Mouse (Mus musculus) bone marrow macrophage, adult 2 months (primary cell): Measurements from ENCODE around the gene Plpp2.

Experiments
- CTCF ChIP-seq: IDR thresholded peaks from 2 replicates; pipeline ENCODE4 v1.5.1; 2012; ENCODE audit warnings: low read depth, mild to moderate bottlenecking, low read length, moderate library complexity
- POLR2A ChIP-seq: IDR thresholded peaks from 2 replicates; pipeline ENCODE4 v1.6.1; 2012; ENCODE audit warnings: mild to moderate bottlenecking, low read depth, low read length, borderline replicate concordance

DNA sequence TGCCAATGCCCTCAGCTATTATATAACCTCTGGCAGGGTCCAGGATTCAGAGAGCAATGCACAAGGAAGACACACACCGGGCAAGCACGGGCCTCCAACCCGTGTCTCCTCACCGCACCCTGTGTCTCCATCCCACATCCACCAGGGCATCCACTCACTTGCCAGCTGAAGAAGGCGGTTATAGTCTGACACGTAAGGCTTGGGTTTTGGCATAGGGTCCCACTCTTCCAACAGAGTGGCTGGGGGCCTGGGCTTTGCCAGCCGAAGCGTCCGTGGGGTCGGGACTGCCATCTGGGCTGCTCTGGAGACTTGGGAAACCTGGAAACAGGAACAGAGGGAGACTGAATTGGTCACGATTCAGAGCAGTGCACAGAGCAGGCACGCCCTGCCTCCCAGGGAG is 46.2 kb upstream of the Plpp2 start:
- TF ChIP-seq CTCF, result no peak
- TF ChIP-seq POLR2A, result no peak
